Mouse (Mus musculus): ENCODE results near the gene Fbxl7. TPM values are rescaled to one million over a fixed set of nuclear protein-coding genes. Genes with fewer than 3 reads are reported as not detected.

The Fbxl7 gene
- polyA plus RNA-seq, 1 experiment from 2014 or later = 0.95 TPM

GRCm38 (mm10) chr15:26533997-26534700 lies 361.2 kb downstream of the Fbxl7 start:
- no peak overlapping the region for H3K9ac ChIP-seq (replicated peaks)
- no peaks in the 10 kb centered on the region for H3K36me3 ChIP-seq (replicated peaks; ENCODE audit: insufficient read depth, low read length)
- no peak overlapping the region for H3K4me2 ChIP-seq (ENCODE audit: low read depth, low read length)
- WGBS (ENCODE audit: insufficient replicate concordance) = 69% methylated on average over 3 of the region's 3 CpGs
- no peaks in the 10 kb centered on the region for H3K4me1 ChIP-seq (ENCODE audit: insufficient read depth)
- no peak overlapping the region for H3K4me3 ChIP-seq (ENCODE audit: low read depth, low read length)
- ATAC-seq (no peak), DNase-seq (no peak)
- H3K27ac ChIP-seq (ENCODE audit: low read depth) = no peak overlapping the region
- TF ChIP-seq CTCF (IDR thresholded peaks at IDR 0.05; ENCODE audit: low read depth) = no peak
- TF ChIP-seq EP300 (IDR thresholded peaks at IDR 0.05; ENCODE audit: low read depth) = no peak
- H3K27me3 ChIP-seq (ENCODE audit: insufficient read depth, low read length) = no peaks in the 10 kb centered on the region
- H3K9me3 ChIP-seq (ENCODE audit: low read length) = no peaks in the 10 kb centered on the region

GRCm38 (mm10) chr15:26519220-26519631 lies 376.2 kb downstream of the Fbxl7 start:
- TF ChIP-seq CTCF (IDR thresholded peaks at IDR 0.05; ENCODE audit: low read depth) = no peak
- TF ChIP-seq EP300 (IDR thresholded peaks at IDR 0.05; ENCODE audit: low read depth) = no peak
- no peak for DNase-seq
- no peaks in the 10 kb centered on the region for H3K36me3 ChIP-seq (replicated peaks; ENCODE audit: insufficient read depth, low read length)
- H3K27me3 ChIP-seq (ENCODE audit: insufficient read depth, low read length) = no peaks in the 10 kb centered on the region
- H3K4me3 ChIP-seq (ENCODE audit: low read depth, low read length) = no peak overlapping the region
- H3K4me1 ChIP-seq (ENCODE audit: insufficient read depth) = no peaks in the 10 kb centered on the region
- no peak overlapping the region for H3K27ac ChIP-seq (ENCODE audit: low read depth)
- no peak overlapping the region for H3K9ac ChIP-seq (replicated peaks)
- 76% methylated on average over 6 of the region's 6 CpGs for WGBS (ENCODE audit: insufficient replicate concordance)
- ATAC-seq = no peak
- H3K9me3 ChIP-seq (ENCODE audit: low read length) = no peaks in the 10 kb centered on the region; the same call in 1 of the 2 replicates
- H3K4me2 ChIP-seq (ENCODE audit: low read depth, low read length) = no peak overlapping the region

- ATAC-seq (no peak), DNase-seq (no peak)
- TF ChIP-seq EP300 (IDR thresholded peaks at IDR 0.05; ENCODE audit: low read depth) = no peak
- TF ChIP-seq CTCF (IDR thresholded peaks at IDR 0.05; ENCODE audit: low read depth) = no peak
- no peak overlapping the region for H3K9ac ChIP-seq (replicated peaks)
- H3K4me3 ChIP-seq (ENCODE audit: low read depth, low read length) = no peak overlapping the region
- no peaks in the 10 kb centered on the region for H3K9me3 ChIP-seq (ENCODE audit: low read length)
- no peak overlapping the region for H3K4me2 ChIP-seq (ENCODE audit: low read depth, low read length)
- 47% methylated on average over 4 of the region's 4 CpGs for WGBS (ENCODE audit: insufficient replicate concordance)
- no peaks in the 10 kb centered on the region for H3K27me3 ChIP-seq (ENCODE audit: insufficient read depth, low read length)
- no peaks in the 10 kb centered on the region for H3K36me3 ChIP-seq (replicated peaks; ENCODE audit: insufficient read depth, low read length)
- H3K27ac ChIP-seq (ENCODE audit: low read depth) = no peak overlapping the region
- H3K4me1 ChIP-seq (ENCODE audit: insufficient read depth) = no peaks in the 10 kb centered on the region
These were observed 394.4 kb downstream of the Fbxl7 start for GRCm38 (mm10) chr15:26501024-26501423.

All from liver, postnatal 0 days (tissue).